Mouse (Mus musculus) heart, postnatal 0 days (tissue): Measurements from ENCODE around the gene Tcam1.

Source experiments
- CTCF ChIP-seq: IDR thresholded peaks from 2 replicates; pipeline ENCODE4 v1.5.1; 2016; ENCODE audit warnings: antibody characterized with exemption, control low read depth, low read depth
- EP300 ChIP-seq: IDR thresholded peaks from 2 replicates; pipeline ENCODE4 v1.6.1; 2016; ENCODE audit warnings: antibody characterized with exemption, low read depth

GRCm38 (mm10) chr11:106246834-106247233 lies 29.6 kb upstream of the Tcam1 start:
- TF ChIP-seq CTCF (peak; percentile 33), EP300 (no peak)
